Mouse (Mus musculus): ENCODE measurements at regions not wholly inside any gene's neighbourhood (a gene's known extent, or its start where the extent isn't known, plus 50 kb on each side); places are given as distances from the start of the nearest gene placed in this dataset.

DNA sequence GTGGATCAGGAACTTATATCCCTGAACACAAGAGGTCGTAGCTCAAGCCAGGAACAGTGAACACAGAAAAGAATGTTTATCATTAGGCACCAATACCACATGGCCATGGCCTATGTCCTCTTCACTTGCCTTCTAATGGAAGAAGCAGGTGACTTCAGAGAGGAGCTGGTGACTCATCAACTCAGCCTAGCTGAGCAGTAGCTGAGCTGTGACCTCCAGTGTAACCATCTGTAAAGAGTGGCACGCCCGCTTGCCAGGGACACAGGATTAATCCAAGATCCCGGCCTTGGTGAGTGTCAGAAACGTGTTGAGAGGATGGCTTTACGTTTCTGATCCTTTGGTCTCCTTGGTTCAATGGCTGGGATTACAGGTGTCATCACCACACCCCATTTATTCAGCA is 82.0 kb upstream of the Ppm1b start:
- TF ChIP-seq CTCF (IDR thresholded peaks at IDR 0.05; ENCODE audit: low read depth): no peak
- TF ChIP-seq EP300 (IDR thresholded peaks at IDR 0.05; ENCODE audit: low read depth): no peak

Data from heart, postnatal 0 days (tissue).